Mouse (Mus musculus): ENCODE measurements around the gene Plcb1.

Plcb1 gene

GRCm38 (mm10) chr2:134838888-134839287, 53.0 kb downstream of the Plcb1 start:
- DNase-seq = no peak

DNA sequence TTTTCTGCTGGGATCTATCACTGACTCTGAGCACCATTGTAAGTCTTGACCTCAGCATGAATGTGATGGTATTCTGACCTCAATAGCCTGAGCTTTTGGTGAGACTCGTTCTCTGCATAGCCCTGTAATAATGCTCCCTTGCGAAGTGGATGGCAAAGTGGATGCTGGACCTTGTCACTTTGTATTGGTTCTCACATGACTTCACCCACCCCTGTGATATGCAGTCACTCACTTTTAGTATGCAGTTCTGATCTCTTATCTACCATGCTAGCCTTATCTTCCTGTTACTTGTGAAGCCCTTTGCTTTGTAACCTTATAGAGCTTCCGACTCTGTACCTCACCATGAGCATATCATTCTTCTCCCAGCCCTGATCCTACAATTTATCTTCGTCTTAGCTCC, 57.0 kb downstream of the Plcb1 start:
- no peak for DNase-seq

DNA sequence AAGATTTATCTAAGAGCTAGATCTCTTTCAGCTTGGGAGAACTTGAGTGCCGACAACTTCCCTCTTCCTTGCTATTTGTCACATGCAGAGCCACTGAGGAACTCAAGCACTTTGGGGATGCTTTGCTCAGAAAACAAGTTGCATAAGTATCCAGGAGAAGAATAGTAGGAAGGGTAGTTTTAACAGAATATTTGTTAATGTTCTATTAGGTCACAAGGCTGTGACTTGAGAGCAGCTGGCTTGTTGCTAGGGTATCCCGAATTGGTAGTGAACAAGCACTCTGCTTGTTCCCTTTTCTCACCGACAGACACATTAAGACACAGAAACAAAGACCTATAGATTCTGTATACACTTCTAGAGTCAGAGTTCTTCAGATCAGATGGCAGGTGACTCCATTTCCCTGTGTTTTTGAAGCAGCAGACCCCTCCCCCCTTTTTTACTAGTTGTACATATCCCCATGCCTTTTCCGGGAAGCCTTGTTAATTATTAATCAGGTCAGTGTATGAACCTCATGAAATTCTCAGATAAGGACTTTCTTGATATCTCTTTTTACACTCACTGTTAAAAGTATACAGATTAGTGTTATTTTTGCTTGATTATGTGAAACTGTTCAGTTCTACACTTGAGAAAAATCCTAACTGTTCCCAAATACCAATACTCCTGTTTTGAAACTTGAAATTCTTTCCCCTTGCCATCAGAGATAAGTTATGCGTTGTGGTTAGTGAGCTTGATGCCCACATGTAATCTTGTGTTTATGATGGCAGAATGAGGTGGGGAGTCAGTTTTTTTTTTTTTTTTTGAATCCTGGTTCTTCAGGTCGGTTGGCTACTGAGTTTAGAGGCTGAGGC, 58.7 kb downstream of the Plcb1 start:
- no peak for DNase-seq

- no peak for DNase-seq
Measured at GRCm38 (mm10) chr2:134845239-134845738, 59.4 kb downstream of the Plcb1 start.

DNA sequence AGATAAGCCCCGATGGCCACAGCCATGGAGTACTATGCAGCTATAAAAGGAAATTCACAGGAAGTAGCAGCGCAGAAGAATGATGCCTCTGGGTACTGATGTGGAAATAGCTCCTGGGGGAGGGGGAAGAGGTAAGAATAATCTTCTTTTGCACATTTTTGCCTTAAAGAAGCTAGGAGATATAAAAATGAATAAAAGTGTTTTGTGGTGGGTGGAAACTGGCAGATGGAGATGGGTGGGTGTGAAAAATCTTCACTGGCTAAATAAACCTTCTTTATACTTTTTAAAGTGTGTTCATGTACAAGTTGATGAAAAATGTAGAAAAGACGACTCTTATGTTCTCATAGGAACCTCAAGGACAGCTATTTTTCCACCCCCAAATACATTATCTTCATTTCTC, 60.7 kb downstream of the Plcb1 start:
- no peak for DNase-seq

- DNase-seq = no peak
Measured at GRCm38 (mm10) chr2:134851189-134852171, 65.6 kb downstream of the Plcb1 start.

GRCm38 (mm10) chr2:134856239-134856638, 70.4 kb downstream of the Plcb1 start:
- no peak for DNase-seq

GRCm38 (mm10) chr2:134856691-134857090, 70.8 kb downstream of the Plcb1 start:
- DNase-seq = no peak

DNA sequence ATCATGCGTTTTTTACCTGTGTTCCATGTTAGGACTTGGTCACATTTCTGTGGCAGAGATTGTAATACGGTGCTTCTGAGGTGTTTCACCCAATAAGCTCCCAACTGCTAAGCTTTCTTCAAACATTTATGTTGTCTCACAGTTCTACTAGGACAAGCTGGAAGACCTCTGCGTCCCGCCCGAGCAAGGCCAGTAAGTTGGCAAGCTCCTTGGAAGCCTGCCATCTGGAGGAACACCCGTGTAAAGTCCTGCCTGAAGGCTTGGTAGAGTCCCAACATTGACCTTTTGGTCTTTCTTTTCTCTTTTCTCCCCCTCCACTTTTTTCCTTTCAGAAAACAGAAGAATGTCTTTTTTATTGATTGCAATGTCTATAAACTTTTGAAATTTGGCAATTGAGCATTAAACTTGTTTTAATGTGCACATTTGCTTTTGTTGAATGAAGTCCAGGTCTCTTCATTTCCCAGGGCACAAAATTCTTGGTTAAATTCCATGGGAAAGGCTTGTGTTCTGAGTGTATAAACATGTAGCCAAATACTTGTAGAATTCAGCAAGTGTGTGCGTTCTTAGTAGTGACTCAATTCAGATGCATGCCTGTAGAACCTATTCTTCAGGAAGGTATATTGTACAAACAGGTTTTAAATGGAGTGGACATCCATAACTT, 79.2 kb downstream of the Plcb1 start:
- peak; percentile 70 to 84 for DNase-seq

GRCm38 (mm10) chr2:134867381-134867780, 81.5 kb downstream of the Plcb1 start:
- DNase-seq = no peak

DNA sequence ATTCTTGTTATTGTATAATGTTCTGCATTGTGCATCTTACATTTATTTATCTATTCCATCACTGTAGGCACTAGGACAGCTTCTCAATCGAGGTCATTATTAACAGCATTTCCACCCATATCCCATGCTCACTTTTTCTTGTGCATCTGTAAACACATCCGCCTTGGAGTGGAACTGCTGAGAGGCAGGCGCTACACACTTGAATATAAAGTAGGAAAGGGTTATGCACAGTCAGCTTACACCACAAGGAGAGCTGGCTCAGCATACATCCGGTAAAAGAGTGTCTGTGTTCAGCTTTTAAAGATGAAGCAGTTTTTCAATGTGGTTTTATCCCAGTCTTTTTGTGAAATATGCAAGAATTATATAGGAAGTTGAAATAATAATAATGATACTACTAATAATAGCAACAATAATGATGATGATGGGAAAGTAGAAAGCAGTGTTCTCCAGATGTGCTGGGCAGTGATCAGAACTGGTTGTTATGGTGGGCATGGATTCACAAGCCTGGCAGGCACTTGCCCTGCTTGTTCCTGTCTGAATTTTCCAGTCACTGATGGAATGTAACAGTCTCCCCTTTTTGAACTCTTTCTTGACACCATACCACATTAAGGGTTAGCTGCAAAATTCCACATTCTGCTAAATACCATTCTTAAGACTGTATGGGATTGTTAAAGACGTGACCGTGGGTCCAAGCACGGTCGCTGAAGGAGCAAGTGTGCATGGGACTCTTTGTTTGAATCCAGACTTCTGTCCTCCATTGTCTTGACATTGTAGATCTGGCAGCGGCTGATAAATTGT, 86.0 kb downstream of the Plcb1 start:
- DNase-seq = no peak

DNA sequence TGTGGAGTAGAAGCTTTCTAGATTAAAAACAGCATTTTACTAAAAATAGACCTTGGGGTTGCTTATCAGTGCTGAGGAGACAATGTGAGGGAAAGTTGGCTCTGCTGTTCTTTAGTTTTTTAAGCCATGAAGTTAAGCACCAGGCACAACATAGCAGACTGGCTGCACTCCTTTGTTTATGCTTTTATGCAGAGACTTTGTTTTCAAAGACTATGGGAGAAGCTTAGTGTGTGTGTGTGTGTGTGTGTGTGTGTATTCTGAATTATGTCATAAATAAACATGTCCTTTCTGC, 86.6 kb downstream of the Plcb1 start:
- DNase-seq = no peak

- DNase-seq = no peak
Measured at GRCm38 (mm10) chr2:134877148-134877547, 91.3 kb downstream of the Plcb1 start.

- no peak for DNase-seq
Measured at GRCm38 (mm10) chr2:134891207-134891606, 105.3 kb downstream of the Plcb1 start.

DNA sequence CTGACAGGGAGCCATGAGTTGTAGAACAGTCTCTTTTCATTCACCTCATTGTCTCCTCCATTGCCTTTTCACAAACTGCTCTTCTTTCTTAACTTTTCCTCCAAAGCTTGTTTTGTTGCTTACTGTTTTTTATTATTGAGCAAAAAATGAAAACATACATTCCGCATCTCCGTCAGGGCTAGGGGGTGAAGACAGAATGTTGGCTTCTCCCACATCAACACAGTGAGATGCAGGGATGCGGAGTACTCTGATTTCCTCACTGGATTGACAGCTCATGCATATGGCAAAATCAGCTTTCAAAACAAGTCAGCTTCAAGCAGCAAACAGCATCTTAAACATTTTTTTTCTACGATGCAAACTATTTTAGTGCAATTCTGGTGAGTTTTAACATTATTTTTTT, 108.9 kb downstream of the Plcb1 start:
- no peak for DNase-seq

GRCm38 (mm10) chr2:134896196-134896595, 110.3 kb downstream of the Plcb1 start:
- no peak for DNase-seq

GRCm38 (mm10) chr2:134897083-134897482, 111.2 kb downstream of the Plcb1 start:
- no peak for DNase-seq

GRCm38 (mm10) chr2:134901521-134901920, 115.7 kb downstream of the Plcb1 start:
- no peak for DNase-seq

GRCm38 (mm10) chr2:134910882-134911281, 125.0 kb downstream of the Plcb1 start:
- DNase-seq = peak; percentile 83 to 86

DNA sequence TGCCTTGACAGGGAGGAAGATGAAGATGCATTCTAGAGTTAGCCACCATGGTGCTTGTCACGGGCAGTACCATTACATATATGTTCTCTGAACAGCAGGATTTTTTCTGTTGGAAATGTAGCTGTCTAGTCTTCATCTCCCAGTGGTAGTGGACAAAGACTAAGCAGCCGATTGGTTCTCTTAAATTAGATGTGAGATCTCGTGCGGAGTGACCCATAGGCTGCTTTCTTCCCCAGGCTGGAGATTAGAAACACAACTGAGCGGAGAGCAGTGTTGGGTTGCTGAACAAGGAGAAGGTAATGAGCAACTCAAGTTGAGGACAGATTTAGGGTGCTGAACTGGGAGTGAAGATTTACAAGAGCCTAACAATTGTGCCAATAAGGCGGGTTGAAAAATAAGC, 125.5 kb downstream of the Plcb1 start:
- DNase-seq = no peak

- DNase-seq = peak; percentile 46 to 51
Measured at GRCm38 (mm10) chr2:134912616-134913015, 126.7 kb downstream of the Plcb1 start.

GRCm38 (mm10) chr2:134913542-134913941, 127.7 kb downstream of the Plcb1 start:
- no peak for DNase-seq

Data from cerebellum, postnatal 25 days (tissue).